Mouse (Mus musculus) neural tube, embryonic 14.5 days (tissue): Measurements from ENCODE around the gene Lasp1. TPM values are rescaled to one million over a fixed set of nuclear protein-coding genes. Genes with fewer than 3 reads are reported as not detected.

ENCODE experiments used
- ATAC-seq: fragments of 200-750 bp; cut with Nextera tagmentation; 2 replicates; pipeline ENCODE4 v1.8.0; 2017; ENCODE audit warnings: low read depth, mild to moderate bottlenecking, moderate TSS enrichment, moderate library complexity
- H3K27ac ChIP-seq: fragments of 300-500 bp; sonication (generic); 2 replicates; pipeline ENCODE4 v1.5.1; 2014; ENCODE audit warnings: low read depth, mild to moderate bottlenecking, control low read depth, low read length, moderate library complexity, mixed read lengths
- H3K27me3 ChIP-seq: fragments of 300-500 bp; sonication (generic); 2 replicates; pipeline ENCODE4 v1.6.1; 2014; ENCODE audit warnings: low read length; ENCODE audit not compliant: control insufficient read depth, insufficient read depth
- H3K36me3 ChIP-seq: fragments of 300-500 bp; sonication (generic); 2 replicates; pipeline ENCODE4 v1.6.1; 2014; ENCODE audit warnings: low read length, mixed read lengths; ENCODE audit not compliant: control insufficient read depth, insufficient read depth
- H3K4me1 ChIP-seq: fragments of 300-500 bp; sonication (generic); 2 replicates; pipeline ENCODE4 v1.6.1; 2014; ENCODE audit warnings: low read length; ENCODE audit not compliant: control insufficient read depth, insufficient read depth
- H3K4me2 ChIP-seq: fragments of 300-500 bp; sonication (generic); 2 replicates; pipeline ENCODE4 v1.6.1; 2014; ENCODE audit warnings: mild to moderate bottlenecking, low read depth, low read length, control low read depth
- H3K4me3 ChIP-seq: fragments of 300-500 bp; sonication (generic); 2 replicates; pipeline ENCODE4 v1.5.1; 2014; ENCODE audit warnings: low read depth, low read length, control low read depth, mixed read lengths
- H3K9ac ChIP-seq: fragments of 300-500 bp; sonication (generic); replicated peaks from 2 replicates; pipeline ENCODE4 v1.6.1; 2014; ENCODE audit warnings: low read depth, mild to moderate bottlenecking, control low read depth, low read length, mixed read lengths
- H3K9me3 ChIP-seq: fragments of 300-500 bp; sonication (generic); 2 replicates; pipeline ENCODE4 v1.6.1; 2016; ENCODE audit warnings: low read length; ENCODE audit not compliant: control insufficient read depth
- WGBS: fragments of 180-500 bp; shearing (Covaris S2); extraction: QIAGEN DNeasy Blood & Tissue Kit; methylation state at CpG from one replicate; pipeline ENCODE4 v1.1.7; 2014; 5-methylcytosine and 5-hydroxymethylcytosine counted together
- polyA plus RNA-seq: library from polyadenylated mRNA; unstranded; fragments of >200 nt; fragmentation: Nextera tagmentation; extraction: Ambion mirVana; gene quantifications from 2 replicates; pipeline ENCODE4 v1.2.1, GENCODE M21; 2014

The Lasp1 gene
- polyA plus RNA-seq, 1 experiment from 2014 or later, result 82.9 TPM

DNA sequence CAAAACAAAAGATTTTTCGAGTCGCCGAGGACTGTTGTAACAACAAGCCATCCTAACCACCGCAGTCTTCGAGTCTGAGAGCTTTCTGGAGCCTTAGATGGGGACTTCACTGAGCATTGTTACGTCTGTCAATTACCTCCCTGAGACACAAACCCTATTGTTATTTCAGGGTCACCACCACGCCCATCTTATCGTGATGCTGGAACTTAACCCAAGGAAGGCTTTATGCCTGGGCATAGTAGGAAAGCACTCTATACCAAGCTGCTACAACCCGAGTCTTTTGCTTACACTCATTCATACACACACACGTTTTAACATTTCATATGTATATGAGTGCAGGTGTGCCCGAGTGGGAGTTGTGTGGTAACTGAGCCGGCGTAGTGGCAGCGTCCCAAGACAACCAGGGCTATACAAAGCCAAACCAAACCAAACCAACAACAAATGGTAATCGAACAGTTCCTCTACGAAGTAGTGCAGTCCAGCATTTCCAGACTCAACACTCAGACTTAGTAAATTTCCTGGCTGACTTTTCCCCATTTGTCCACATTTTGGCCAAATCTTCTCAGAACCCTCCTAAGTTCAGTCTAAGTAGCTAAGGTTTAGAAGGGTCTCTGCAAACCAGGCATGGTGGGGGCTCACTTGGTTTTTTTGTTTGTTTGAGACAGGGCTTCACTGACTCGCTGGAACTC, 22.8 kb upstream of the Lasp1 start, which contains the start of gene 1700001P01Rik:
TSS of gene 1700001P01Rik (minus strand) at position 111 of the 689 bp plus-strand sequence.
- Histone ChIP-seq H3K9ac (no peak within 1 kb of the TSS), H3K4me3 (no peak within 1 kb of the TSS), H3K27ac (no peak within 1 kb of the TSS), H3K9me3 (no peaks in the 10 kb centered on the region), H3K4me2 (no peak within 1 kb of the TSS), H3K27me3 (no peaks in the 10 kb centered on the region), H3K4me1 (peaks cover 8% of the 10 kb centered on the region), H3K36me3 (peaks cover 34% of the 10 kb centered on the region)
- no peak for ATAC-seq
- 44% methylated on average over 17 of the region's 17 CpGs for WGBS

GRCm38 (mm10) chr11:97776497-97777128, 22.2 kb upstream of the Lasp1 start:
- ATAC-seq, result no peak
- Histone ChIP-seq H3K9me3 (no peaks in the 10 kb centered on the region), H3K4me1 (peaks cover 11% of the 10 kb centered on the region), H3K4me3 (no peak overlapping the region), H3K27me3 (no peaks in the 10 kb centered on the region), H3K27ac (no peak overlapping the region), H3K9ac (no peak overlapping the region), H3K4me2 (no peak overlapping the region), H3K36me3 (peaks cover 34% of the 10 kb centered on the region)
- 55% methylated on average over 5 of the region's 5 CpGs for WGBS

- Histone ChIP-seq H3K4me3 (no peak overlapping the region), H3K27ac (no peak overlapping the region), H3K36me3 (peaks cover 34% of the 10 kb centered on the region), H3K9ac (no peak overlapping the region), H3K4me1 (peaks cover 11% of the 10 kb centered on the region), H3K9me3 (no peaks in the 10 kb centered on the region), H3K27me3 (no peaks in the 10 kb centered on the region), H3K4me2 (no peak overlapping the region)
- 45% methylated on average over 2 of the region's 2 CpGs for WGBS
- ATAC-seq, result no peak
Observed at GRCm38 (mm10) chr11:97777129-97777529, 21.7 kb upstream of the Lasp1 start.

GRCm38 (mm10) chr11:97778918-97779317, 19.9 kb upstream of the Lasp1 start:
- 100% methylated on average over 1 of the region's 1 CpGs for WGBS
- ATAC-seq, result no peak
- no peak overlapping the region for H3K4me2 ChIP-seq

GRCm38 (mm10) chr11:97779968-97780701, 18.7 kb upstream of the Lasp1 start:
- no peak for ATAC-seq
- WGBS, result 89% methylated on average over 2 of the region's 2 CpGs
- peaks cover 11% of the 10 kb centered on the region for H3K4me1 ChIP-seq
- H3K27me3 ChIP-seq, result no peaks in the 10 kb centered on the region
- no peak overlapping the region for H3K27ac ChIP-seq
- H3K4me3 ChIP-seq, result peak overlapping the region; percentile 95; the same call in 1 of the 2 replicates
- peaks cover 34% of the 10 kb centered on the region for H3K36me3 ChIP-seq
- peak overlapping the region; percentile 86 for H3K4me2 ChIP-seq
- no peak overlapping the region for H3K9ac ChIP-seq
- H3K9me3 ChIP-seq, result no peaks in the 10 kb centered on the region

More at GRCm38 (mm10) chr11:97778918-97779317, 19.9 kb upstream of the Lasp1 start:
- H3K9me3 ChIP-seq, result no peaks in the 10 kb centered on the region
- H3K4me1 ChIP-seq, result peaks cover 11% of the 10 kb centered on the region
- no peak overlapping the region for H3K9ac ChIP-seq
- peaks cover 34% of the 10 kb centered on the region for H3K36me3 ChIP-seq
- no peak overlapping the region for H3K27ac ChIP-seq
- no peaks in the 10 kb centered on the region for H3K27me3 ChIP-seq
- no peak overlapping the region for H3K4me3 ChIP-seq

DNA sequence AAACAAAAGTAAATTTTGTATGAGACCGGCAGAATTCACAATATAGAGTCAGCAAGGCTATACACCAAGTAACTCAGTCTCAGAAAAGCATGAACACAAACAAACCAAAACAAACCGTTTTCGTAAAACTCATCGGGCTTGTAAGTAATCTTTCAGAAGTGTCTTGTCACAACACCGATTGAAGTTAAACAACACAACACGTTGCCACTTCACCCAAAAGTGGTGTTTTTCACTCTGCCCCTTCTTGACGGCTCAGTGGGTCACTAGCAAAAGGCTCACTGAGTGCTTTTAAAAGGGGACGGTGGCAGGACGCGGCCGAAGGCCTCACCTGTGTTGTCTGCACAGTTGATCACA, 17.3 kb upstream of the Lasp1 start:
- WGBS, result 2% methylated on average over 11 of the region's 11 CpGs
- H3K4me1 ChIP-seq, result peaks cover 11% of the 10 kb centered on the region
- H3K9ac ChIP-seq, result peak overlapping the region; percentile 94
- no peaks in the 10 kb centered on the region for H3K27me3 ChIP-seq
- peak overlapping the region; percentile 86 for H3K4me2 ChIP-seq
- ATAC-seq, result no peak
- no peaks in the 10 kb centered on the region for H3K9me3 ChIP-seq
- peak overlapping the region; percentile 95 for H3K4me3 ChIP-seq
- peaks cover 34% of the 10 kb centered on the region for H3K36me3 ChIP-seq
- peak overlapping the region; percentile 95 for H3K27ac ChIP-seq

GRCm38 (mm10) chr11:97781832-97782563, 16.8 kb upstream of the Lasp1 start, which contains the start of gene Rpl23:
Gene Rpl23 (minus strand): TSS chr11:97782437.
- Histone ChIP-seq H3K9me3 (no peaks in the 10 kb centered on the region), H3K4me3 (peak within 1 kb of the TSS; percentile 95), H3K36me3 (peaks cover 31% of the 10 kb centered on the region), H3K4me2 (peak within 1 kb of the TSS; percentile 86), H3K9ac (peak within 1 kb of the TSS; percentile 94), H3K27me3 (no peaks in the 10 kb centered on the region), H3K4me1 (peaks cover 11% of the 10 kb centered on the region), H3K27ac (peak within 1 kb of the TSS; percentile 95)
- ATAC-seq, result peak; percentile 97
- WGBS, result under 1% methylated on average over 67 of the region's 67 CpGs

GRCm38 (mm10) chr11:97782564-97782895, 16.3 kb upstream of the Lasp1 start:
- Histone ChIP-seq H3K4me1 (peaks cover 11% of the 10 kb centered on the region), H3K9ac (peak overlapping the region; percentile 58), H3K36me3 (peaks cover 26% of the 10 kb centered on the region), H3K27me3 (no peaks in the 10 kb centered on the region), H3K4me2 (peak overlapping the region; percentile 49), H3K27ac (peak overlapping the region; percentile 95), H3K4me3 (peak overlapping the region; percentile 95), H3K9me3 (no peaks in the 10 kb centered on the region)
- WGBS, result under 1% methylated on average over 10 of the region's 10 CpGs
- ATAC-seq, result peak; percentile 35
